Mouse (Mus musculus) urinary bladder, adult 2 months (tissue): ENCODE results near the gene Dus3l. TPM values are rescaled to one million over a fixed set of nuclear protein-coding genes. Genes with fewer than 3 reads are reported as not detected.

Experiments used
- DNase-seq: peaks from one replicate; pipeline ENCODE4 v3.0.0; 2022; ENCODE audit warnings: low spot score
- polyA plus RNA-seq: library from polyadenylated mRNA; depleted of rRNA; stranded (reverse); fragments of >200 nt; gene quantifications from 2 replicates; pipeline ENCODE4 v1.2.3, GENCODE M21; 2012

Gene Dus3l
- polyA plus RNA-seq, 1 experiment: 61.3 TPM

DNA sequence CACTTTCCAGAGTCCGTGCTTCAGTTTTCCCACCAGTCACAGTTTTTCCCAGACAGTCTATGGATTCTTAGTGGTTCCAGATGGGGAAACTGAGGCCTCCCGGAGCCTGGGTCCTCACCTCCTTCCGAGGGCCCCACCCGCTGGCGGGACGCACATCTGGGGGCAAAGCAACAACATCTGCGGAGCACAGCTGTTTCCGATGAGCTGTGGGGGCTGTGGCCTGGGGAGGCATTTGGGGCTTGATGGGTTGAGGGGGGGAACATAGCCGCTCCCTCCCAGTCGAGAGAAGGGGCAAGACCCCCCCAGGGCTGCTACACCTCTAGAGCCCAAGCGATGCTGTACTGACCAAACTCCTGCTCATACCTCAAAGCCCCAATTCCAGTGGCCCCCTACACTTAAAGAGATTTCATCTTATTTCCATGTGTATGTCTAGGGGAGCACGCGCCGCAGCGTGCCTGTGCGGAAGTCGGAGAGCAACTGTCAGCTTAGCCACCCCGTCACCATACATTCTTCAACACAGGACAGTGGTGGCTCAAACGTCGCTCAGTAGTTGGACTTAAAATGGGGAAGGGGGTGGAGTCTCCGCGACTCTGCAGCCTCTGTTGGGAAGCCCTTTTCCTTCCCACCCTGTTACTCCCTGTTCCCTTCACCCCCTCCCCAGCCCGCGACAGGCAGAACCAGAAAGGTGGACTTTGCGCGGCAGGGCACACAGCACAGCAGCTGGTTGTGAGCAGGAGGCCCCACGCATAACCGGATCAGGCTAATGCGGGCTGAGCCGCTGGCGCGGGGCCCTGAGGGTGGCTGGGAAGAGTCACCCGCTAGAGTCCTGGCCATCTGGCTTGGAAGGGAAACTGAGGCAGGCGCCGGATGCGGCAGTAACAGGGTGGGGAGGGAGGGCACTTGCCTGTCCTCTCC, 10.0 kb upstream of the Dus3l start:
- no peak for DNase-seq

DNA sequence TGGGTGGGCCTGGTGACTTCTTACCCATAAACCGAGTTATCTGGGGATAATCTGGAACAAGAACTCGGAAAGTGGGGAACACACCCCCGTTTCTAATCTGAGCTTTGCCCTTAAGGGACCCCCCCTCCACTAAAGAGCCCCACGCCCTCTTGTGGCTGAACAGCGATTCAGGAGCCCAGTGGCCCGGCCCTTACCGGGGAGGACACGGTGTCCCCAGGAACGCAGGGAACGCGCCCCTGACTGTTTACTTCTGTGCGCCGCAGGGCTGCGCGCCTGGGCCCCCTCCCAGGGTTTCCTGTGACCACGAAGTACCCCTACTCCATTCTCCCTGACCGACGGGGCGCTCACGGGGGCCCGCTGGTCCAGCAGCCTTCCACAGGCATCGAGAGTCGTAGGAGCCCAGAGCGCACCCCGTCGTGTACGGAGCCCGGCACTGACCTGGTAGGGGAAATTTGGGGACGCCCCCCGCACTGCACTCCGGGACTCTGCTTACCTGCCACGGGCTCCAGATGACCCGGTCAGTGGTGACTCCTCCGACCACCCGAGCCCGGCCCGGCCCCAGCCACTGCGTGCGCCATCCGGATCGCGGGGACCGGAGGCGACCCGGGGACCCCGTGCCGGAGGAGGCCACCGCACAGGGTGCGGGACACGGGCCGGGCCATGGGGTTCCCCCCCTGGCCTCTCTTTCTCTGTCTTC, 7.7 kb upstream of the Dus3l start:
- DNase-seq: peak; percentile 41

DNA sequence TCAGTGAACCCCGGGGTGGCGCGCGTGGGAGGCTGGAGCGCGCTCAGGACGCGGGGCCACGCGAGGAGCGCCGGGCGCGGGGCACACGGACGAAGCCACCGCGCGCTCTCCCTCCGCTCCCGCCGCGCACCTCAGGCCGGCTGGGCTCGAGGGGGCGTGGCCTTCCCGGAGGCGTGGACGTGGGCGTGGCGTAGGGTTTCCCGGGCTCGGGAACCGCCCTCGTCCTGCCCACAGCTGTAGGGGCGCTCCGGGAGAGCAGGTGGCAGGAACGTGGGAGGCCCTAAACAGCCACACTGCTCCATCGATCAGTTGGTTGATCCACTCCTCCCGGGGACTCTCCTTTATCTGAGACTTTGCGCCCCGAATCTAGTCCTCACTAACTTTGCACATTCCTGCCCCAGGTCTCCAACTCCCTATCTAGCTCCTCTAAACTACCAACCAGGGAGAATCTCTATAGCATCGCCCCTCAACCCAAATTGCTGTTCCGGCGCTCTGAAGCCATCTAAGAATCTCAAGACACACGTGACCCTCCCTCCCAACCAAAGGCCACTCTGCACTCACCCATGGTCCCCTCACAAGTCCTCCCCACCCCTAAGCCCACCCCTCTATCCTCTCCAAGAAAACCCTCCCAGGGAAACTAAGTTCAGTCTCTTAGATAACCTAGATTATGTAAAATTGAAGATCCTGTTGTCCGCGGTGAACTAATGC, 7.0 kb upstream of the Dus3l start, which contains the start of gene Nrtn:
Gene Nrtn (minus strand): TSS at position 115 of the 708 bp plus-strand sequence.
- peak; percentile 74 for DNase-seq

DNA sequence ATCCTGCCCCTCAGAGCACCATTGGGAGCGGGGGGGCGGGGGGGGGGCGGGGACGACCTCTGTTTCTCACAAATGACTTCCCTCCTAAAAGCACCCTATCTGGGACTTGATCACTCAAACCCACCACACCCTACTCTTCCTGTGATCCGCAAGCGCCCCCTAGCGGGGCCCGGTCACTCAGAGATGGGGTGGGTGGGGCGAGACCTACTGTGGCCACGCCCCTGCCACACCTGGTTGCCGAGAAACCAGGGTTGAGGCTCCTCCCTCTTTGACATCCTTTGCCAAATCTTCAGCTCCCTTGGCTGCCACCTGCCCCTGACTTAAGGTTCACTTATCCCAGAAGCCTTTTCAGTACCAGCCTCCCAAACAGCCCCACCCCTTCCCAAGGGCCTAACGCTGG, 6.4 kb upstream of the Dus3l start:
- DNase-seq: peak; percentile 67

DNA sequence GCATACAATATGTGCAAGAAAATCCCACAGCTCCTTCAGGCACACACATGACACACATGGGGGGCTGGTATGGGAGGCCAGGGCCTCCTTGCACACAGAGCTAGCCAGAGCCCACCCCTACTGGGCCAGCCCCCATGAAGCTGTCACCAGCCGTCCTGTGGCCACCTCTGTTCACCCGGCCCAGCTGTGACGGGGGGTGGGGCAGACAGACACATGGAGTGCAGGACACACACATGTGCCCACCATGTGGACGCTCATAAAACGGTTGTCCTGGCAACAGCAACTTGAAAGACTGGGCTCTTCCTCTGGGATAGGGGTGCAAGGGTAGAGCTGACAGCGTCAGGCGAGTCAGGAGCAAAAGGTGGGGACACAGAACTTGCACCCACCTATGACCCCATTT, 5.3 kb upstream of the Dus3l start:
- no peak for DNase-seq

DNA sequence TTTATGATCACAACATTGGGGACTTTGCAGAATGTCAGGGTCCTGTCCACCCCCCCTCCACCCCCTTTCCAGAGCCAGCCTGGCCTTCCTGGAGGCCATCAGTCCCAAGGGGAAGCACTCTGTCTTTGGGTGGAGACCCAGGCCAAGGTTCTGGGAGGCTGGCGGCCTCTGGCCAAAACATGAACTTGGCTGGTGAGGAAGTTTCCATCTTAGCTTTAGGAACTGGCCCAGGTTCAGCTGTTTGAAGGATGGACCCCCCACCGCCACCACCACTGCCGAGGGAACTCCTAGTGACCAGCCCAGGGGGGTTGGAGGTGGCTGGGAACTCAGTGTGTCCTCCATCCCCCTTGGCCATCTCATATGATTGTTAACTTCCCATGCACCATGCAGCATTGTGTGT, 3.5 kb upstream of the Dus3l start:
- no peak for DNase-seq

DNA sequence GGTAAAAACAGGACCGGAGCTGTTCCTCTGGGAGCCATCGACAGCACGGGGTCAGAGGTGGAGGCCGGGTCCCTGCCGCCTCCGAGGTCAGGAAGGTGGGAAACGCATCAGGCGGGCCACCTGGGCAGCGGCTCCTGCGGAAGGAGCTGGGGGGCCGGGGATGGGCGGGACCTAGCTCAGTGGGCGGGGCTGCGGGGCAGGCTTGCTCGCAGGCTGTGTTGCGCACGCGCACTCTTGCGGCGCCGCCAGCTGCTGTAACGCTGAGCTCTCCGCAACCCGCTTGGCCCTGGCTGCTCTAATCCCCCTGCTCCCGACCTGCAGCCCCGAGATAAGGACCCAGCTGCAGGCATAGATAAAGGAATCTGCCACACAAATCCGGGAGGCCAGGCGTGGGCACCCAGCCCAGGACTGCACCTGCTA, 2.6 kb upstream of the Dus3l start:
- DNase-seq: peak; percentile 76

DNA sequence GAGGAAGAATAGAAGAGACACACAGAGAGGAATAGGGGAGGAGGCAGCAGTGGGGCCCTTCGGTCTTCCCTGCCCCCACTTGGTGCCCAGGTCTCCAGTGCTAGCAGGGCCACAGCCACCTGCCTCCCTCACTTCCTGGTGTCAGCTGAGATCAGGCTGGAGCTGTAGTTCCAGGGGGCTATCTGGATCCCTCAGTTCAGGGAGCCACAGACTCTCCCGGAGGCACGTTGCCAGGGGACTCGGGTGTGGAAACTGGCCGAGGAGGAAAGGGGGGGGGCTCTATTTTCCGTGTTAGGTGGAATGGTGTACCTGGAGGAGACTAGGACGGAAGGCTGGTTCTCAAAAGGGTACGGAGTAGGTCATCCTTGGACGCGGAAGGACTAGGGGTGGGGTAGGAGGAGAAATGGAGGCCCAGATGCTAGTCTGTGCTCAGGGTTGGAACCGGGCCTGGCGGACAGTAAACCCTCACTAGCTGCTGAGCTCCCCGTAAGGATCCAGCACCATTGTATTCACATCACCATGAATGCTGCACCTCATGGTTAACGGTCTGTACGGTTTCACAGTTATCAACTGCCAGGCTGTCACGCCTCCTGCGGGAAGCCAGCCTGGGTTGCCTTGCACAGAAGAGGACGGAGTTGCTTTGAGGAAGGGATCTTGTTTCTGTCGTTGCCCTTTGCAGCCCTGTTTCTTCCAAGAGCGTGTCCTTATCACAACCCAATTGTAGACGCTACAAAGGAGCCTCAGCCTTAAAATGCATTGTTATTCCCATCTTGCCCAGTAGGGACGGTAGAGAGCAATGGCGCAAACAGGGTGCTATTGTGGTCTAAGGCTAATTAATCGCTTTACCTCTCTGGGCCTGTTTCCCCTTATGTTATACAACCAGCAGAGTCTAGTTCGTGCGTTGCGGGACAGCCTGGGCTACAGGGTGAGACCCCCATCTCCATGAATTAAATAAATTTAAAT, 1.5 kb upstream of the Dus3l start:
- DNase-seq: no peak

DNA sequence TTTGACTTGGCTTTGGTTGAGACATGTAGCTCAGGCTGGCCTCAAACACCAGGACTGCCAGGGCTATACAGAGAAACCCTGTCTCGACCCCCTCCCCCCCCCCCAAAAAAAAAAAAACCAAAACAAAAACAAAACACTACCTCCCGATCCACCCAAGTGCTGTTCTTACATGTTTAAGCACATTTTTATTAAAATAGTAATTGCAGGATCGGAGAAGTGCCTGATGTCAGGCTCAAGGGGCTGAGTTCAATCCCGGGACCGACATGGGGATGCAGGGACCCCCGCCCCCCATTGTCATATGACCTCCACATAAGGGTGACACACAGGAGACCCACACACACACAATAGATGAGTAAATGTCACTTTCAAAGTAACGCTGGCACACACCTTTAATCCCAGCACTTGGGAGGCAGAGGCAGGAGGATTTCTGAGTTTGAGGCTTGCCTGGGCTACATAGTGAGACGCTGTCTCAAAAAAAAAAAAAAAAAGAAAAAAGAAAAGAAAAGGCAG, 761 bp upstream of the Dus3l start:
- DNase-seq: no peak

DNA sequence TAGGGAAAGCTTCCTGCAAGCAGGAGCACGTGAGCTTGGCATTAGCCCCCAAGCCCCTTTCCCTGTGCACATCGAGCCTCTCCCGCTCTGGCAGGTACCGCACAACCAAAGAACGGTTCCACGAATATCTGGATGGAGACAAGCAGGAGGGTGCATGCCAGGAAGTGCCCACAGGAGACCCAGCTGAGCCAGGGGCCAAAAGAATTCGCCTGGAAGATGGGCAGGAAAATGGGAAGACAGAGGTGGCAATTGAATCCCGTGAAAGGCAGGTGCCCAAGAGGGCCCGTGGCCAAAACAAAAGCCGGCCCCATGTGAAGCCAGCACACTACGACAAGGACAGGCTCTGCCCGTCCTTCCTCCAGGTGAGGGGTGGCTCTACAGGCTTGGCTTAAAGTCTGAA, 874 bp downstream of the Dus3l start:
- no peak for DNase-seq

DNA sequence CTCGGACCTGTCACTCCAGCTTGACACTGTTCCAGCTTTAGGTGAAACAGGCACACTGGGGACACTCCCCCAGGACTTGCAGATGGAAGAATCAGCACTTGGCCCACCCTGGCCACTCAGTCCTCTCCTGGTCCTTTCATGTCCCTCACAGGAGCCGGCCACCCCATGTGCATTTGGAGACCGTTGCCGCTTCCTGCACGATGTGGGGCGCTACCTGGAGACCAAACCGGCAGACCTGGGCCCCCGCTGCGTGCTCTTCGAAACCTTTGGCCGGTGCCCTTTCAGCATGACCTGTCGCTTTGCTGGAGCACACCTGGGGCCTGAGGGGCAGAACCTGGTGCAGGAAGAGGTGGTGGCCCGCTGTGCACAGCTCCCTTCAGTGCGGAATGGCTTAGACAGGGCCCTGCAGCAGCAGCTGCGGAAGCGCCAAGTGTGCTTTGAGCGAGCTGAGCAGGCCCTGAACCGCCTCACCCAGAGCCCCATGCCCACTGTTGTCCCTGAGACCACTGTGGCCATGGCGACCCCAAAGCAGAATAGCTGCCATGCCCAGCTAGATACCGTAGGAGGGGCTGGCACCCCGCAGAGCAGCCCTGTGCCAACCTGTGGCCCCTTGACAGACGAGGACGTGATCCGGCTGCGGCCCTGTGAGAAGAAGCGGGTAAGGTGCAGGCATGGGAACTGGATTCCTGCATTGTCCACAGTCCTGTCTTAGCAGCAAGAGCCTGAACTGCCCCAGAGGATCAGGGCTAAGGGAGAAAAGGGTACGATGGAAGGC, 2.3 kb downstream of the Dus3l start:
- DNase-seq: no peak

DNA sequence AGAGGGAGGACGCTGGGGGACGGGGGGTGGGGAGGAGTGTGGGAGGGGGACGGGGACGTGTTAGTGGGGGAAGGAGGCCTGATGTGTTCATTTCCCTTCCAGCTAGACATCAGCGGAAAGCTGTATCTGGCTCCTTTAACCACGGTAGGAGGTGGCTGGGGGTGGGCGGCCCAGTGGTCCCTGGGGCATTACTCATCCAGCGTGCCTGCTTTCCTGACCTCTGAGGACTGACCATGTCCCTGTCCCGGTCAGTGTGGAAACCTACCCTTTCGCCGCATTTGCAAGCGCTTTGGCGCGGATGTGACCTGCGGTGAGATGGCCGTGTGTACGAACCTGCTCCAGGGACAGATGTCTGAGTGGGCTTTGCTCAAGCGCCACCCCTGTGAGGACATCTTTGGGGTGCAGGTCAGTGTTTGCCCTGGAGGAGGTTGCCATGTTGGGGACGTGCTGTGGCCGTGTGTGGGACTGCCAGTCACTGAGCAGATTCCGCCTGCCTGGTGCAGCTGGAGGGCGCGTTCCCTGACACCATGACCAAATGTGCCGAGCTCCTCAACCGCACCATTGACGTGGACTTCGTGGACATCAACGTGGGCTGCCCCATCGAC, 3.1 kb downstream of the Dus3l start:
- no peak for DNase-seq

DNA sequence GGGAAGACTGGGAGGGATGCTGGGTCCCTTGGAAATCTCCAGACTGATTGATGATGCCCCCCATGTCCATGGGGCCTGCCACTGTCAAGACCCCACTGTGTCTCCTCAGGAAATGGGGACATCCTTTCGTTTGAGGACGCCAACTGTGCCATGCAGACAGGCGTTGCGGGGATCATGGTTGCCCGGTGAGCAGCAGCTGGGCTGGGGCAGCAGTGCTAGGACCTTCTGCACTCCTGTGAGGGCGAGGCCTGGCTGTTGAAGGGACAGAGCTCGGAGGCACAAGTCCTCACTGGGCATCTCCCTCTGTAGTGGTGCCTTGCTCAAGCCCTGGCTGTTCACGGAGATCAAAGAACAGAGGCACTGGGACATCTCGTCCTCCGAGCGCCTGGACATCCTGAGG, 4.4 kb downstream of the Dus3l start:
- DNase-seq: no peak

DNA sequence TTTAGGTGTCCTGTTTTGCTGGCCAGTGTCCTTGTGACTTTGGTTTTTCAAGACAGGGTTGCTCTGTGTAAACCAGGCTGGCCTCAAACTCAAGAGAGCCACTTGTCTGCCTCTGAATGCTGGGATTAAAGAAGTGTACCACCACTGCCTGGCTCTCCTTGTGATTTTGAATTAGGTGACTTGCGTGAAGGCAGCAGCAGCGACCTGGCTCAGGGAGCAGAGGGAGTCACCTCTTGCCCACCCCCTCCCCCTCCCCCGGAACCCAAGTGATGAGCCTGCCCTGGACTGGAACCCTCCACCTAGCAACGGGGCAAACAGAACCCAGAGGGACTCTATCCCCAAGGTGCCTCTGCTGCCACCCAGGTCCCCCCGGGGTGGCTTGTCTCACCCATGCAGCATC, 5.4 kb downstream of the Dus3l start, which contains the start of gene Prr22:
Gene Prr22 (plus strand): TSS at position 301 of the 400 bp plus-strand sequence.
- DNase-seq: no peak

DNA sequence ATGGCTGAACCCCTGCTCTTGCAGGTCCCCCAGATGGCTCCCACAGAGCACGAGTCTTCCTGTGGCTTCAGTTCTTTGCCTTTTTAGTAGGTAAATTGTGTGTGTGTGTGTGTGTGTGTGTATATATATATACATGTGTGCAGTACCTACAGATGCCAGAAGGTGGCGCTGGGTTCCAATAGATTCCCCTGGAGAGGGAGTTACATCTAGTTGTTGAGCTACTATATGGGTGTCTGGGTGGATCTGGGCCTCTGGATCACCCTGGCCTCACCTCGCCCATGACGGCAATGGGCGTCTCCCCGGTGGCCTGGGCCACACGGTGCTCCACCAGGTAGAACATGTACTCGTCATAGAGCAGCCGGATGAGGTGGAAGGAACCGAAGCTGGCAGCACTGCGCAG, 13.0 kb downstream of the Dus3l start:
- no peak for DNase-seq

DNA sequence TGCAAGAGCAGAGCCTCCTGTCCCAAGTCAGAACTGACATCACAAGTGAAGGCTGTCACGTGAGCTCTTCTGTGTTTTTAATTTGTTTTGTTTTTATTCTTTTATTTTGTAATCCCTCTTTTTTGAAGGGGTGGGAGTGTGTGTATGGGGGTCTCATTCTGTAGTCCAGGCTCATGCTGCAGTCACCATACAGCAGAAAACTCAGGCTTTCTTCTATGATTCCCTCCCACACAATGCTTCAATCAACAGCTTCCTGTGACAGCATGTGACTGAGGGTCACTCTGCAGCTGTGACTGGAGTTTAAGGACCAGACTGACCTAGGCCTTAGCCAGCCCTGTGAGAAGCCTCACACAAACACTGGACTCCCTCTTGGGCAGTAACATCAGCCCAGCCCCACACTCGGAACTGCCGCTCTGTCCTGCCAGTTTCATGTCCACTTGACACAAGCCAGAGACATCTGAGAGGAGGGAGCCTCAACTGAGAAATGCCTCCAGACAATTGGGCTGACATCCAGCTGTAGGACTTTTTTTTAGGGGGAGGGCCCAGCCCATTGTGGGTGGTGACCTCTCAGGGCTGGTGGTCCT, 14.3 kb downstream of the Dus3l start:
- no peak for DNase-seq

DNA sequence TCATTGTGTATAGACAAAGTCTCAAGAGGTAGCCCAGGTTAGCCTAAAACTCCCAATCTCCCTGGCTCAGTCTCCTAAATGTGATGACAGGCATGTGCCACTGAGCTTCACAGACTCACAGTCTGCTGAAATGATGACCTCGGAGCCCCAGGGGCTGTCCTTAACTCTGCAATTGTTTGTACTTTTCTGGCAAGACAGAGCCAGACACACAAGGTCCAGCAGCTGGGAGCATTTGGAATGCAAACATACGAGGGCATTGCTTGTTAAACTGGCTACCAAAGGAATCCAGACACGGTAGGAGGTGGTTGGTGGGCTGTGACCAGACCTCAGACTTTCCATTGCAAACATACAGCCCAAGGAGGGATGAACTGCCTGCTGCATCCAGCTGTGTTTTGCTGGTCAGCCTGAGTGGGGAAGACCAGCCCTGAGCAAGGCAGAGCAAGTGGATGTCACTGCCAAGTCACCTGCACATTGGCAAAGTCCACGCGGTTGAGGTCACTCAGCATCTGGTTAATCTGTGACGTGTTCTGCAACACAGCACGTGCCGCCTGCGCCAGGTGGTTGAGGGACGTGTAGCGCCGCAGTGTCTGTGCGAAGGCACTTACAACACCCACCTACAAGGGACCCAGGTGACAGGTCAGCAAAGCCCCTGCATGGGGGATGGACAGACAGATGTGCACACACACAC, 15.9 kb downstream of the Dus3l start:
- no peak for DNase-seq

DNA sequence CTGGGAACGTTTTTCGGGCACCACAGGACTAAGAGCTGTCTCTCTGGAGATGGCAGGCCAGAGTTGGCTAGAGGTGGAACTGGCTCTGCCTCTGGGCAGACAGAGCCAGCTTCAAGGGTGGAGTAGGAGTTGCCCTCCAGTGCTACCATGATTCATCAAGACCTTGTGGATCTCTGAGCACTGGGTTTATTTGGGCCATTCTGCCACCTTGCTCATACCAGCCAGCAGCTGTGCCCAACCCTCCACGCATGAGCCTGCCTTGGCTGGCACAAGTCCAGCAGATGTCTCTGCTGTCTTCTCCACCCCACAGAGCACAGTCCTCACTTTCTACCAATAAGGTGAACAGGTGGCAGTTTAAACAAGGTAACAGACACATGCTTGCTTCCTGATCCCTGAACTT, 24.3 kb downstream of the Dus3l start:
- no peak for DNase-seq

DNA sequence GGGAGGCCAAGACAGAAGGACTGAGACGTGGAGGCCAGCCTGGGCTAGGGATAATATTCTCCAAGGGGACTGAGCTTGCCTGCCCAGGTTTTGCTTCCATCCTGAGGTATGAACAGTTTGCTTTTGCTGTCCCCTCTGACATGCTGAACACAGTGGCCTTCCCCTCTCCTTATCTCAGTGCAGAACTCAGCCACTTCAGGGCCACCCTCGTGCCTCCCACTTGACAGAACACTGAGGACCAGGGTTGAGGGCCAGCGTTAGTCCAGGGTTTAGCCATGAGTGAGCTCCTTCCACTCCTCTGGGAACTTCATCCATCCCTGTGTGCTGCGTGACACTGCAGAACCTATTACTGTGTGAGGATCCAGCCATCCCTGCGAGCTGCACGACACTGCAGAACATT, 24.7 kb downstream of the Dus3l start:
- no peak for DNase-seq
